Mouse (Mus musculus): ENCODE measurements around the gene Calcr.
"Not testable (repeated sequence)": the region's sequence is repeated elsewhere in the genome, so short reads cannot be mapped to it uniquely, and the experiment has no call there.

Gene Calcr

GRCm38 (mm10) chr6:3764230-3764764, at the start of gene Calcr:
Calcr (minus strand) TSS chr6:3764714.
- DNase-seq (ENCODE audit: low spot score in 2 of 2), result no peak

DNA sequence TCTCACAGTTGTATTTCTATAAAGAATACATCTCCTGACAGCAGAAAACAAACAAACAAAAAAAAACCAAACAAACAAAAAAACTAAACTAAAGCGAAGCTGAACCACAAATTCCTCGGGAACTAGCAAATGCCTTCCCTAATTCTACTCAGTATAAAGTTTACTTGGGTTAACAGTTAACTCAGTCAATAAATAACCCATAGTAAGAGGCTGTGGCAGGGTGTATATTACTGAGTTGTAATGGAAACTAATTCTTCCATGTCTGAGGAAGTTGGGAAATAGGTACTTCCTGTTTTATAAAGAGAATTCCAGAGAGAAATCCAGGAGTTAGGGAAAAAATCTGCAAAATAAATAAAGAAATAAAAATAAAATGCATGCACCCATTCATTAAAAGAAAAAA, 3.0 kb upstream of the Calcr start:
- DNase-seq (ENCODE audit: low spot score in 2 of 2), result no peak

- DNase-seq (ENCODE audit: low spot score in 2 of 2), result no peak
Measured at GRCm38 (mm10) chr6:3763171-3763967, 1.1 kb downstream of the Calcr start.

- no peak for DNase-seq (ENCODE audit: low spot score in 2 of 2)
Measured at GRCm38 (mm10) chr6:3751576-3751975, 12.9 kb downstream of the Calcr start.

GRCm38 (mm10) chr6:3749624-3750023, 14.9 kb downstream of the Calcr start:
- no peak for DNase-seq (ENCODE audit: low spot score in 2 of 2)

DNA sequence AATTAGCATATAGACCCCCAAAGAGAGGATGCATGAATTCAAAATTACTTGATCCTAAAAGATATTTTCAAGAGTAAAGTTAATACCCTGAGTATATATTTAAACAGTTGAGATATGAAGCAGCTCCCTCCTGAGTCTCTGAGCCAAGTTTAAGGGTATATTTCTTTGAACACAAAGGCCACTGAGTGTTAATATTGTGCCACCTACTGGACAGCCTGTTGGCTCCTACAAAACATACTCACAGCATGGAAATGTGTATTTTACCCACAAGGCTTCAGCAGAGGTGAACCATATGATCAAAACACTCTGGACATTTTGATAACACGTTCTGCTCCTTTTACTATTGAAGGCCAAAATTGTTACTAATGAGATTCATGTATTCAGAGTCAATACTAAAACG, 19.0 kb downstream of the Calcr start:
- DNase-seq (ENCODE audit: low spot score in 2 of 2), result no peak

DNA sequence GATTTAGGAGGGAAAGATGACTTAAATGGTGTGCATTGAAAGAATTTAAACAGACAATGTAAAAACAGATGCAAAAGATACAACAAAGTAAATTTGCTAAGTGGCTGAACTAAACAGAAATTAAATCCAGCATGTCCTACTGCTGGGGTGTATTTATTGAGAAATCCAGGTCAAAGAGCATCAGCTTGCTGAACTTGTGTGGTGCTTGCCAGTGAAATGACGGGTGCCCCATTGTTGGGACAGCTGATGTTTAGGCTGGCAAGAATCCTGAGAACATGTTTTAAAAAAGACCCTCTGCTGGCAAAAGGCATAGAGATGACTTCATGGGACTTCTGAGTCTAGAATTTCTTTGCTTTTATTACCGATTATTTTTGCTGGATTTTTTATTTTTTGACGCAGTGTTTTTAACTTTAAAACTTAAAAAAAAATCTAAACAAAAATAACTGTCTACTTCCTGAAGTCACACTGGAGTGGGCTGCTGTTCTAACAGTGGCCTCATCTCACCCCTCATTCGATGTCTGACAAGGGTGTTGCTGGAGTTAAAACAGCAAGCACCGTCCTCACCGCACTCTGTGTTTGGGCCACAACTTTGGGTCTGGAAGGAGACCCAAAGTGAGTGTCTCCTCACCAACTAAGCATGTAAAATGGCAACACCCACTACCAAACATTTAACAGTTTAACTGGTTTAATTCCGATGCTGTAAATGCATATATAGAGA, 22.4 kb downstream of the Calcr start:
- DNase-seq (ENCODE audit: low spot score in 2 of 2), result no peak

GRCm38 (mm10) chr6:3741296-3741695, 23.2 kb downstream of the Calcr start:
- no peak for DNase-seq (ENCODE audit: low spot score in 2 of 2)

DNA sequence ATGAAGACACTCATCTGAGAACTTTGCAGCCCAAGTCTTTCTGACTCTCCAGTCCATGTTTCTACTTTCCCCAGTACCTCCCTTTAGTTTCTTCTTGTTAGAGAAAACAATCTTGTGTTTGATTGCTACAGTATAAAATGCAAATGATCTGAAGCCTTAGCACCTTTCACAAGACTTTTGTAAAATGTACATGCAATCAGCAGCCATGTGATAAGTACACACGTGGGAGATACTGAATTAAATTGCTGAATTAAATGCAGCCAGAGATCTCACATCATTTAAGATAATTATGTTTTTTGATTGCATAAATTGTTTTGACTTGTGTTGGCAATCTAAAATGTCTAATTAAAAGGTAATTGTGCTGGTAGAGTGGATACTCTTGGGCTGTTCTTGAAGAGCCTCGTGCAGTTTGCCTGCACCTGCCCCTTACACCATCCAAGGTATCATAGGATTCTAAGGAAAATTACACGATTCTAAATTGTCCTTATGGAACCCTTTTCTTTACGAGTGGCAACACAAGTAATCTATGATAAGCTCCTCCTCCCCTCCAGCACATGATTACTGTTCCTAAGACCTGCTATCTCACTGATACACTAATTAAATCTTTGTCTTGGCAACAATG, 34.2 kb downstream of the Calcr start:
- DNase-seq (ENCODE audit: low spot score in 2 of 2), result no peak

- DNase-seq (ENCODE audit: low spot score in 2 of 2), result no peak
Measured at GRCm38 (mm10) chr6:3688087-3688642, 76.3 kb downstream of the Calcr start.

- DNase-seq (ENCODE audit: low spot score in 2 of 2), result not testable (repeated sequence)
Measured at GRCm38 (mm10) chr6:3678286-3678685, 86.2 kb downstream of the Calcr start.

DNA sequence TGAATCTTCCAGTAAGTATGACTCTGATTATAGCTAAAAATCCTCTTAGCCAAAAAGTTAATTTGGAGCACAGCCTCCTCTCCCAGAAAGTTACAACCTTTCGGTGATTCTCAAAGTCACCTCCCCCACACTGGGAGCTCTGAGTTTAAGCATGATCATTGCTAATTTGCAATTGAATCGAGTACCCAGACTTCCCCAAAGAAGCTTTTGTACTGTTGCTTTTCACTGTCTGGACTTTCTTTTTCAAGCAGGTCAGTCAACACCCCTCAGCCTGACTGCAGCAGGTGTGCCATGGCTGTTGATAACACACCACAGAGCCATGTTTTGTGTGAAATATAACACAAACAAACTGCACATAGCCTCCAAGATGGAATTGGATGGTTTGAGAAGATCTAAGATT, 86.7 kb downstream of the Calcr start:
- no peak for DNase-seq (ENCODE audit: low spot score in 2 of 2)

DNA sequence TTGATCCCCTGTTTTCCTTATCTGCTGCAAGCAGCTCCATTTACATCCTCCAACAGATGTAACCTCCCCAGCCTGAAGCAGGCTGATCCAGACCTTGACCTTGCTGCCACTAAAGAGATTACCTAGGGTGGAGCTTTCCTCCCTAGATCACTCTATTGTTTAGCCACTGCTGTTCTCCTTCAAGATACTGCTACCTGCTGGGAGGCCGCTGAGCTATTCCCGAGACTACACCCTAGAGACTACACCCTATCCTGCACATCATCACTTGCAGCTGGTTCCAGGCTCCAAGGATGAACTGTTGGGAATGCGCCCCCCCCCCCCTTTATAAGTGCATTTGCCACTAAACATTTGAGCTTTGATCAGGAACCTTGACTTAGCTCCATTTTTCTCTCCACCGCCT, 92.6 kb downstream of the Calcr start:
- DNase-seq (ENCODE audit: low spot score in 2 of 2), result not testable (repeated sequence)

DNA sequence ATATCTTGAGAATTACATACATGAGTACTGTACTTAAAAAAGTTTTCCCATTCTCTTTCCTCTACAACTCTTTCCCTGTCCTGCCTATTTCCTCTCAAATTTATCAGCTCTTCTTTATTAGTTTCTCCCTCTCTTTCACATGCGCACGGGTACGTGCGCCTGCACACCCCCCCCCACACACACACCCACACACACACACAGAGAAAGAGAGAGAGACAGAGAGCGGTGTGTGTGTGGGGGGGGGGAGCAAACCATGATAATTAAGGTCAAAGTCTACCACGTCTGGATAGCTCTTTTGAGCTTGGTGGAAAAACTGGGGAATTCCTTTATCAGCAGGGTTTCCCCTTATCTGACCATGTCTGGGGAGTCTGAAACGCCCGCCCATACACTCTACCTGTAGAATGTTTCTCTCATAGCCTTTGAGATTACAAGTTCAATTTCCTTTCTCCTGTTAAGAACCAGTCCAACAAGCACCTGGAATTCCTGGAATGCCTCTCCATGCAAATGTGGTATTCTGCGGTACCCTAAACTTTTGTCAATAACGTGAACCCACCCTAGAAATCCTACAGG, 100.3 kb downstream of the Calcr start:
- DNase-seq (ENCODE audit: low spot score in 2 of 2), result no peak

- DNase-seq (ENCODE audit: low spot score in 2 of 2), result no peak
Measured at GRCm38 (mm10) chr6:3658405-3658804, 106.1 kb downstream of the Calcr start.
